Mouse (Mus musculus) kidney, postnatal 4 days (tissue): ENCODE results near the gene Hoxb6.

ENCODE experiments used
- DNase-seq, 2 experiments: peaks; one replicate each; pipeline ENCODE4 v3.0.0; 2021; ENCODE audit warnings: mixed read lengths in 2 of 2

The Hoxb6 gene

GRCm38 (mm10) chr11:96285771-96286738 lies 6.2 kb upstream of the Hoxb6 start, which contains the start of gene Hoxb7:
Hoxb7 (plus strand) TSS chr11:96286623.
- DNase-seq, result peak; percentile 93 to 95

- DNase-seq, result peak; percentile 72 to 84
Observed at GRCm38 (mm10) chr11:96286739-96287385, 5.4 kb upstream of the Hoxb6 start.

GRCm38 (mm10) chr11:96287411-96287810 lies 4.9 kb upstream of the Hoxb6 start:
- no peak for DNase-seq

GRCm38 (mm10) chr11:96288455-96289221 lies 3.6 kb upstream of the Hoxb6 start:
- DNase-seq, result no peak

GRCm38 (mm10) chr11:96289293-96289692 lies 3.0 kb upstream of the Hoxb6 start:
- DNase-seq, result peak in 1 of 2 experiments; percentile 67

- no peak for DNase-seq
Observed at GRCm38 (mm10) chr11:96289837-96290236, 2.4 kb upstream of the Hoxb6 start.

GRCm38 (mm10) chr11:96290705-96291355 lies 1.4 kb upstream of the Hoxb6 start:
- DNase-seq, result no peak

- peak; percentile 52 to 66 for DNase-seq
Observed at GRCm38 (mm10) chr11:96292565-96293301, 457 bp downstream of the Hoxb6 start.

GRCm38 (mm10) chr11:96293302-96293921 lies 1.1 kb downstream of the Hoxb6 start:
- DNase-seq, result peak; percentile 55 to 68

GRCm38 (mm10) chr11:96294245-96295091 lies 2.2 kb downstream of the Hoxb6 start:
- peak; percentile 95 to 96 for DNase-seq

- peak; percentile 80 to 88 for DNase-seq
Observed at GRCm38 (mm10) chr11:96295092-96295835, 3.0 kb downstream of the Hoxb6 start.

GRCm38 (mm10) chr11:96296997-96297396 lies 4.7 kb downstream of the Hoxb6 start:
- no peak for DNase-seq

GRCm38 (mm10) chr11:96297428-96297827 lies 5.2 kb downstream of the Hoxb6 start:
- DNase-seq, result no peak

- DNase-seq, result no peak
Observed at GRCm38 (mm10) chr11:96297968-96298635, 5.8 kb downstream of the Hoxb6 start.

- DNase-seq, result peak; percentile 89 to 94
Observed at GRCm38 (mm10) chr11:96298895-96299667, 6.8 kb downstream of the Hoxb6 start.

- DNase-seq, result no peak
Observed at GRCm38 (mm10) chr11:96299781-96300180, 7.5 kb downstream of the Hoxb6 start.

GRCm38 (mm10) chr11:96300354-96301063 lies 8.2 kb downstream of the Hoxb6 start:
- peak; percentile 66 to 79 for DNase-seq
